Mouse (Mus musculus) MEL (cell line): ENCODE data around the gene Hoxa9. TPM values are rescaled to one million over a fixed set of nuclear protein-coding genes. Genes with fewer than 3 reads are reported as not detected.

ENCODE experiments used
- DNase-seq: peaks from one replicate; pipeline ENCODE4 v3.0.0; 2011; ENCODE audit warnings: low read depth, low spot score
- H3K27ac ChIP-seq: 2 replicates; pipeline ENCODE4 v1.5.1; 2012; ENCODE audit warnings: low read depth, mild to moderate bottlenecking, control low read depth, low read length, moderate library complexity; ENCODE audit not compliant: control insufficient read depth
- H3K27me3 ChIP-seq, 2 experiments: fragments of 150-350 bp in 1 of 2; sonication (generic) in 1 of 2; 2 replicates each; pipeline ENCODE4 v1.6.1; 2012; ENCODE audit warnings: low read length in 2 of 2, mild to moderate bottlenecking in 2 of 2, improper control_type of control experiment in 1 of 2, moderate library complexity in 1 of 2; ENCODE audit not compliant: insufficient read depth in 2 of 2, control insufficient read depth in 1 of 2
- H3K36me3 ChIP-seq, 2 experiments: 2 replicates each; pipeline ENCODE4 v1.6.1; 2012 to 2014; ENCODE audit warnings: low read length in 2 of 2, improper control_type of control experiment in 1 of 2, inconsistent platforms in 1 of 2, mild to moderate bottlenecking in 1 of 2; ENCODE audit not compliant: insufficient read depth in 2 of 2, control insufficient read depth in 1 of 2
- H3K4me1 ChIP-seq, 2 experiments: fragments of 150-350 bp in 1 of 2; sonication (generic) in 1 of 2; 2 replicates each; pipeline ENCODE4 v1.6.1; 2012; ENCODE audit warnings: low read length in 2 of 2, improper control_type of control experiment in 1 of 2, mild to moderate bottlenecking in 1 of 2; ENCODE audit not compliant: insufficient read depth in 2 of 2, control insufficient read depth in 1 of 2
- H3K4me3 ChIP-seq, 2 experiments: fragments of 150-350 bp in 1 of 2; sonication (generic) in 1 of 2; 2 replicates each; pipeline ENCODE4 v1.5.1; 2012; ENCODE audit warnings: low read depth in 2 of 2, low read length in 2 of 2, mild to moderate bottlenecking in 2 of 2, moderate library complexity in 2 of 2, control low read depth in 1 of 2, improper control_type of control experiment in 1 of 2; ENCODE audit not compliant: control insufficient read depth in 1 of 2, insufficient read depth in 1 of 2
- H3K79me2 ChIP-seq: 2 replicates; pipeline ENCODE4 v1.6.1; 2012; ENCODE audit warnings: mild to moderate bottlenecking, low read length, moderate library complexity; ENCODE audit not compliant: control insufficient read depth, poor library complexity, insufficient read depth
- H3K9ac ChIP-seq: 2 replicates; pipeline ENCODE4 v1.6.1; 2012; ENCODE audit warnings: low read depth, mild to moderate bottlenecking, control low read depth, low read length, moderate library complexity; ENCODE audit not compliant: control insufficient read depth, poor library complexity, severe bottlenecking
- H3K9me3 ChIP-seq: fragments of 150-350 bp; sonication (generic); replicated peaks from 2 replicates; pipeline ENCODE4 v1.6.1; 2012; ENCODE audit warnings: mild to moderate bottlenecking, low read length, improper control_type of control experiment, moderate library complexity; ENCODE audit not compliant: insufficient read depth
- CHD2 ChIP-seq: IDR thresholded peaks from 2 replicates; pipeline ENCODE4 v1.6.1; 2011; ENCODE audit warnings: low read length, improper control_type of control experiment
- E2F4 ChIP-seq: IDR thresholded peaks from 2 replicates; pipeline ENCODE4 v1.6.1; 2011; ENCODE audit warnings: low read depth, low read length, improper control_type of control experiment, borderline replicate concordance
- EP300 ChIP-seq, 2 experiments: IDR thresholded peaks; 2 replicates each; pipeline ENCODE4 v1.6.1; 2011; ENCODE audit warnings: improper control_type of control experiment in 2 of 2, low read length in 2 of 2, low read depth in 1 of 2, mild to moderate bottlenecking in 1 of 2
- GABPA ChIP-seq: IDR thresholded peaks from 2 replicates; pipeline ENCODE4 v1.6.1; 2012; ENCODE audit warnings: low read depth, mild to moderate bottlenecking, inconsistent platforms, low read length, improper control_type of control experiment, moderate library complexity
- HCFC1 ChIP-seq: IDR thresholded peaks from 2 replicates; pipeline ENCODE4 v1.6.1; 2012; ENCODE audit warnings: low read depth, mild to moderate bottlenecking, inconsistent platforms, low read length, improper control_type of control experiment, moderate library complexity
- MEF2A ChIP-seq: IDR thresholded peaks from 2 replicates; pipeline ENCODE4 v1.6.1; 2014; ENCODE audit warnings: low read depth, mild to moderate bottlenecking, inconsistent platforms, low read length, improper control_type of control experiment; ENCODE audit not compliant: poor library complexity, insufficient replicate concordance, severe bottlenecking; ENCODE audit errors: extremely low read depth
- POLR2AphosphoS2 ChIP-seq: IDR thresholded peaks from 2 replicates; pipeline ENCODE4 v1.6.1; 2011; ENCODE audit warnings: low read length, improper control_type of control experiment
- RAD21 ChIP-seq: IDR thresholded peaks from 2 replicates; pipeline ENCODE4 v1.6.1; 2011; ENCODE audit warnings: mild to moderate bottlenecking, low read depth, low read length, improper control_type of control experiment
- RCOR1 ChIP-seq: IDR thresholded peaks from 2 replicates; pipeline ENCODE4 v1.6.1; 2012; ENCODE audit warnings: low read depth, mild to moderate bottlenecking, inconsistent platforms, low read length, improper control_type of control experiment
- SIN3A ChIP-seq: IDR thresholded peaks from 2 replicates; pipeline ENCODE4 v1.6.1; 2012; ENCODE audit warnings: low read length, improper control_type of control experiment, inconsistent platforms
- SMC3 ChIP-seq: IDR thresholded peaks from 2 replicates; pipeline ENCODE4 v1.6.1; 2011; ENCODE audit warnings: low read depth, low read length, improper control_type of control experiment
- TBP ChIP-seq: IDR thresholded peaks from 2 replicates; pipeline ENCODE4 v1.8.0; 2011; ENCODE audit warnings: low read depth, low read length, improper control_type of control experiment
- UBTF ChIP-seq: IDR thresholded peaks from 2 replicates; pipeline ENCODE4 v1.6.1; 2012; ENCODE audit warnings: low read depth, mild to moderate bottlenecking, inconsistent platforms, low read length, improper control_type of control experiment, moderate library complexity, borderline replicate concordance; ENCODE audit not compliant: insufficient read depth
- USF2 ChIP-seq, 2 experiments: IDR thresholded peaks; 2 replicates each; pipeline ENCODE4 v1.6.1; 2011 to 2012; ENCODE audit warnings: improper control_type of control experiment in 2 of 2, low read length in 2 of 2, borderline replicate concordance in 1 of 2, inconsistent platforms in 1 of 2, low read depth in 1 of 2, mild to moderate bottlenecking in 1 of 2; ENCODE audit not compliant: insufficient read depth in 1 of 2
- ZMIZ1 ChIP-seq: IDR thresholded peaks from 2 replicates; pipeline ENCODE4 v1.6.1; 2012; ENCODE audit warnings: low read depth, mild to moderate bottlenecking, inconsistent platforms, low read length, improper control_type of control experiment, moderate library complexity
- polyA plus RNA-seq, 2 experiments: library from polyadenylated mRNA; stranded (reverse) in 1 of 2; unstranded in 1 of 2; fragments of >175 nt in 1 of 2; fragments of >200 nt in 1 of 2; gene quantifications; 2 replicates each; pipeline versions ENCODE4 v1.2.1 to v1.2.4; 2012; ENCODE audit warnings: low replicate concordance in 2 of 2, low read depth in 1 of 2; ENCODE audit not compliant: insufficient read length in 2 of 2, insufficient read depth in 1 of 2, missing spikeins in 1 of 2
- total RNA-seq: library from RNA; depleted of rRNA; stranded (reverse); fragments of 300-350 nt; gene quantifications from 2 replicates; pipeline ENCODE4 v1.2.3, GENCODE M21; 2012

The Hoxa9 gene
- total and polyA plus RNA-seq, 3 experiments = not detected

DNA sequence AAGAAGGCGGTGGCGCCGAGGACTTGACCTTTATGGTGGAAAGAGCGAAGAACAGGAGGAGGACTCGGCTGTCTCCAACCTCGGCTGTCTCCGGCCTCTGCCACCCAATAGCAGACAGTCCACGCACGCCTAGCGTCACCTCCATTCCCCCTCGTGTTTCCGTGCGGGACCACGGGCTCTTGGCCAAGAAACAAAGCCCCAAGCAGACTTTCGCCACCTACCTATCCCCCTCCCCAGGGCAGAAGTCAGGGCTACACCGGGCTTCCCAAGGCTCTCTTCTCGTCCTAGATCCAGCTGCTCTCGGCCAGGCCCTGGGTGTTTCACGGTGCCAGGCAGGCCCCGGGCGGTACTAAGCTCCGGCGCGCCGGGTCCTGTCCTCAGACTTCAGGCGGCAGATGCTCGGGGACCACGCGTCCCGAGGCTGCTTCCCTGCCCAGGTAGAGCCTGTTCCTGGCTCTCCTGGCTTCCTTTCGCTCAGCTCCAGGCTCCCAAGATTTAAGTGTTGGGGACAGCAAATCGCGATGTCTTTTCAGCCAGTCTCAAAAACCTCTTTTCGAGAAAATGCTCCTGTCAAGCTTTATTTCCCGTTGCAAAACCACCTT is 22.0 kb upstream of the Hoxa9 start:
- H3K79me2 ChIP-seq = no peaks in the 10 kb centered on the region
- H3K9me3 ChIP-seq = no peaks in the 10 kb centered on the region
- no peak for TF ChIP-seq MEF2A
- no peak for TF ChIP-seq SMC3
- no peak for TF ChIP-seq GABPA
- TF ChIP-seq USF2 (IDR thresholded peaks at IDR 0.05; ENCODE audit: borderline replicate concordance in 1 of 2, insufficient read depth in 1 of 2, low read depth in 1 of 2, low read length in 2 of 2) = no peak
- no peak for TF ChIP-seq TBP
- no peak for TF ChIP-seq E2F4
- no peak for TF ChIP-seq RCOR1
- no peak for TF ChIP-seq POLR2AphosphoS2
- no peak for TF ChIP-seq ZMIZ1
- no peak for TF ChIP-seq SIN3A
- TF ChIP-seq HCFC1 = no peak
- TF ChIP-seq RAD21 = no peak
- no peak for TF ChIP-seq UBTF
- TF ChIP-seq CHD2 = no peak
- no peaks in the 10 kb centered on the region for H3K4me1 ChIP-seq
- no peaks in the 10 kb centered on the region for H3K36me3 ChIP-seq
- H3K27me3 ChIP-seq = no peaks in the 10 kb centered on the region
- no peak overlapping the region for H3K9ac ChIP-seq
- H3K27ac ChIP-seq = no peak overlapping the region
- DNase-seq = no peak
- H3K4me3 ChIP-seq = no peak overlapping the region

DNA sequence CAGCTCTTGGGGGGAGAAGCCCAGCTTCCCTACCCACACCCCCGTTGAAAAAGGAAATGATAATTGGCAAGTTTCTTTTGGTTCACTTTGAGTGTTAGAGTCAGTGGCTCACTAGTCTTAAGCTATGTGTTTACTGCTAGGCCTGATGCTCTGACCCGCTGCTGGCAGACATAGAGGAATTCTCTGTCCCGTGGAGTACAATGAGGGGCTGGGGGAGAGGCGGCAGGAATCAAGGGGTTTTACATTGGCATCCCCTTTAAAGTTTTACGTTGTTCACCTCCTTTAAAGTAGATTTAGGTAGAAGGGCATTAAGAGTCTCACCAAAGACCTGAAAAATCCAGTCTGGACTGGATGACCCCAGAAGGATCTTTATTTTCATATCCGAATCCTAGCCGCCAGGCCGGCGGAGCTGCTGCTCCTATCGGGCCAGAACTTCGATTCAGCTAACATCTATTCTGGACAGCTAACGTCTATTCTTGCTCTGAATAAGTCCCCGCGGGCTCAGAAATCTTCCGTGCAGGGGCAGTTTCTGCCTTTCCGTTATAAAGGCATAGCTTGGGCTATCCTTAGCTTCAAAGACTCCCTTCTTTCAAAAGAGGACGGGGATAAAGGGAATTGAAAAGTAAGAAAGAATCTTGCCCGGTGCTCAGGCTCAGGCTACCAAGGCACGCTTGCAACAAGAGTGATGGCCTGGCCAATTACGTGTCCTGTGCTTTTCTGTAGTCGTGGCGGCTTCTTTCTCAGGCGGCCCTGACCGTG is 21.3 kb upstream of the Hoxa9 start:
- TF ChIP-seq RCOR1 (no peak), MEF2A (no peak), EP300 (IDR thresholded peaks at IDR 0.05; ENCODE audit: low read depth in 1 of 2, low read length in 2 of 2) (no peak), GABPA (no peak)
- H3K79me2 ChIP-seq = no peaks in the 10 kb centered on the region
- no peaks in the 10 kb centered on the region for H3K9me3 ChIP-seq
- DNase-seq = no peak
- H3K27ac ChIP-seq = no peak overlapping the region
- no peaks in the 10 kb centered on the region for H3K27me3 ChIP-seq
- no peak overlapping the region for H3K9ac ChIP-seq
- H3K4me3 ChIP-seq = no peak overlapping the region
- H3K36me3 ChIP-seq = no peaks in the 10 kb centered on the region
- no peaks in the 10 kb centered on the region for H3K4me1 ChIP-seq
